Mouse (Mus musculus): ENCODE results near the gene Nos2. TPM values are rescaled to one million over a fixed set of nuclear protein-coding genes. Genes with fewer than 3 reads are reported as not detected.
"Not testable (repeated sequence)": the region's sequence is repeated elsewhere in the genome, so short reads cannot be mapped to it uniquely, and the experiment has no call there.

Gene Nos2
- polyA plus RNA-seq, 1 experiment from 2014 or later, result 1.4 TPM

- Histone ChIP-seq H3K9ac (ENCODE audit: low read length) (no peak overlapping the region), H3K27ac (ENCODE audit: low read depth, low read length) (no peak overlapping the region), H3K9me3 (ENCODE audit: control insufficient read depth, low read length) (no peaks in the 10 kb centered on the region), H3K4me2 (ENCODE audit: low read depth) (no peak overlapping the region), H3K4me1 (ENCODE audit: control insufficient read depth, insufficient read depth, low read length) (no peaks in the 10 kb centered on the region), H3K27me3 (ENCODE audit: control insufficient read depth, insufficient read depth, low read length) (no peaks in the 10 kb centered on the region), H3K36me3 (ENCODE audit: control insufficient read depth, insufficient read depth, low read length) (no peaks in the 10 kb centered on the region), H3K4me3 (ENCODE audit: low read depth, low read length) (no peak overlapping the region)
- no peak for DNase-seq (ENCODE audit: low spot score)
- WGBS, result 90% methylated on average over 9 of the region's 9 CpGs
- no peak for ATAC-seq (ENCODE audit: insufficient read depth, low FRiP score, low TSS enrichment)
These were observed 69.5 kb downstream of the Nos2 start for GRCm38 (mm10) chr11:78990096-78990495.

GRCm38 (mm10) chr11:78990875-78991543 lies 70.4 kb downstream of the Nos2 start:
- not testable (repeated sequence) for H3K27me3 ChIP-seq (ENCODE audit: control insufficient read depth, insufficient read depth, low read length); H3K4me3 ChIP-seq (ENCODE audit: low read depth, low read length); H3K4me2 ChIP-seq (ENCODE audit: low read depth); H3K9ac ChIP-seq (ENCODE audit: low read length); ATAC-seq (ENCODE audit: insufficient read depth, low FRiP score, low TSS enrichment); DNase-seq (ENCODE audit: low spot score); H3K36me3 ChIP-seq (ENCODE audit: control insufficient read depth, insufficient read depth, low read length); H3K9me3 ChIP-seq (ENCODE audit: control insufficient read depth, low read length); H3K4me1 ChIP-seq (ENCODE audit: control insufficient read depth, insufficient read depth, low read length); H3K27ac ChIP-seq (ENCODE audit: low read depth, low read length)
- 83% methylated on average over 5 of the region's 5 CpGs for WGBS

GRCm38 (mm10) chr11:78999118-78999517 lies 78.5 kb downstream of the Nos2 start:
- no peaks in the 10 kb centered on the region for H3K4me1 ChIP-seq (ENCODE audit: control insufficient read depth, insufficient read depth, low read length)
- no peaks in the 10 kb centered on the region for H3K36me3 ChIP-seq (ENCODE audit: control insufficient read depth, insufficient read depth, low read length)
- 54% methylated on average over 6 of the region's 6 CpGs for WGBS
- H3K27ac ChIP-seq (ENCODE audit: low read depth, low read length), result no peak overlapping the region
- no peaks in the 10 kb centered on the region for H3K27me3 ChIP-seq (ENCODE audit: control insufficient read depth, insufficient read depth, low read length)
- no peak overlapping the region for H3K9ac ChIP-seq (ENCODE audit: low read length)
- H3K4me3 ChIP-seq (ENCODE audit: low read depth, low read length), result no peak overlapping the region
- no peak overlapping the region for H3K4me2 ChIP-seq (ENCODE audit: low read depth)
- DNase-seq (ENCODE audit: low spot score) (no peak), ATAC-seq (ENCODE audit: insufficient read depth, low FRiP score, low TSS enrichment) (no peak)
- no peaks in the 10 kb centered on the region for H3K9me3 ChIP-seq (ENCODE audit: control insufficient read depth, low read length)

- Histone ChIP-seq H3K27ac (ENCODE audit: low read depth, low read length) (no peak overlapping the region), H3K4me3 (ENCODE audit: low read depth, low read length) (no peak overlapping the region), H3K4me2 (ENCODE audit: low read depth) (no peak overlapping the region), H3K9ac (ENCODE audit: low read length) (no peak overlapping the region), H3K27me3 (ENCODE audit: control insufficient read depth, insufficient read depth, low read length) (no peaks in the 10 kb centered on the region), H3K36me3 (ENCODE audit: control insufficient read depth, insufficient read depth, low read length) (no peaks in the 10 kb centered on the region), H3K9me3 (ENCODE audit: control insufficient read depth, low read length) (no peaks in the 10 kb centered on the region), H3K4me1 (ENCODE audit: control insufficient read depth, insufficient read depth, low read length) (no peaks in the 10 kb centered on the region)
- DNase-seq (ENCODE audit: low spot score), result no peak
- ATAC-seq (ENCODE audit: insufficient read depth, low FRiP score, low TSS enrichment), result no peak
- 91% methylated on average over 4 of the region's 4 CpGs for WGBS
These were observed 81.3 kb downstream of the Nos2 start for GRCm38 (mm10) chr11:79001871-79002270.

- ATAC-seq (ENCODE audit: insufficient read depth, low FRiP score, low TSS enrichment) (no peak), DNase-seq (ENCODE audit: low spot score) (no peak)
- WGBS, result 61% methylated on average over 5 of the region's 5 CpGs
- H3K9me3 ChIP-seq (ENCODE audit: control insufficient read depth, low read length), result no peaks in the 10 kb centered on the region
- no peaks in the 10 kb centered on the region for H3K27me3 ChIP-seq (ENCODE audit: control insufficient read depth, insufficient read depth, low read length)
- no peak overlapping the region for H3K27ac ChIP-seq (ENCODE audit: low read depth, low read length)
- H3K4me2 ChIP-seq (ENCODE audit: low read depth), result no peak overlapping the region
- no peak overlapping the region for H3K4me3 ChIP-seq (ENCODE audit: low read depth, low read length)
- H3K9ac ChIP-seq (ENCODE audit: low read length), result no peak overlapping the region
- H3K36me3 ChIP-seq (ENCODE audit: control insufficient read depth, insufficient read depth, low read length), result no peaks in the 10 kb centered on the region
- no peaks in the 10 kb centered on the region for H3K4me1 ChIP-seq (ENCODE audit: control insufficient read depth, insufficient read depth, low read length)
These were observed 82.0 kb downstream of the Nos2 start for GRCm38 (mm10) chr11:79002551-79002951.

GRCm38 (mm10) chr11:79003053-79003768 lies 82.6 kb downstream of the Nos2 start:
- H3K9ac ChIP-seq (ENCODE audit: low read length), result no peak overlapping the region
- no peaks in the 10 kb centered on the region for H3K36me3 ChIP-seq (ENCODE audit: control insufficient read depth, insufficient read depth, low read length)
- DNase-seq (ENCODE audit: low spot score) (no peak), ATAC-seq (ENCODE audit: insufficient read depth, low FRiP score, low TSS enrichment) (no peak)
- H3K9me3 ChIP-seq (ENCODE audit: control insufficient read depth, low read length), result no peaks in the 10 kb centered on the region
- 77% methylated on average over 11 of the region's 11 CpGs for WGBS
- H3K27ac ChIP-seq (ENCODE audit: low read depth, low read length), result no peak overlapping the region
- no peak overlapping the region for H3K4me2 ChIP-seq (ENCODE audit: low read depth)
- H3K4me3 ChIP-seq (ENCODE audit: low read depth, low read length), result no peak overlapping the region
- no peaks in the 10 kb centered on the region for H3K4me1 ChIP-seq (ENCODE audit: control insufficient read depth, insufficient read depth, low read length)
- no peaks in the 10 kb centered on the region for H3K27me3 ChIP-seq (ENCODE audit: control insufficient read depth, insufficient read depth, low read length)

- 78% methylated on average over 10 of the region's 10 CpGs for WGBS
- no peaks in the 10 kb centered on the region for H3K36me3 ChIP-seq (ENCODE audit: control insufficient read depth, insufficient read depth, low read length)
These were observed 83.4 kb downstream of the Nos2 start for GRCm38 (mm10) chr11:79003769-79004638.

GRCm38 (mm10) chr11:79005578-79006394 lies 85.2 kb downstream of the Nos2 start:
- WGBS, result 90% methylated on average over 14 of the region's 14 CpGs
- Histone ChIP-seq H3K9me3 (ENCODE audit: control insufficient read depth, low read length) (no peaks in the 10 kb centered on the region), H3K4me2 (ENCODE audit: low read depth) (no peak overlapping the region), H3K4me1 (ENCODE audit: control insufficient read depth, insufficient read depth, low read length) (no peaks in the 10 kb centered on the region), H3K27me3 (ENCODE audit: control insufficient read depth, insufficient read depth, low read length) (no peaks in the 10 kb centered on the region), H3K4me3 (ENCODE audit: low read depth, low read length) (no peak overlapping the region), H3K27ac (ENCODE audit: low read depth, low read length) (no peak overlapping the region), H3K9ac (ENCODE audit: low read length) (no peak overlapping the region), H3K36me3 (ENCODE audit: control insufficient read depth, insufficient read depth, low read length) (no peaks in the 10 kb centered on the region)
- DNase-seq (ENCODE audit: low spot score), result no peak
- no peak for ATAC-seq (ENCODE audit: insufficient read depth, low FRiP score, low TSS enrichment)

More at GRCm38 (mm10) chr11:79003769-79004638, 83.4 kb downstream of the Nos2 start:
- DNase-seq (ENCODE audit: low spot score), result no peak
- no peak for ATAC-seq (ENCODE audit: insufficient read depth, low FRiP score, low TSS enrichment)
- no peak overlapping the region for H3K4me3 ChIP-seq (ENCODE audit: low read depth, low read length)
- no peaks in the 10 kb centered on the region for H3K4me1 ChIP-seq (ENCODE audit: control insufficient read depth, insufficient read depth, low read length)
- no peaks in the 10 kb centered on the region for H3K27me3 ChIP-seq (ENCODE audit: control insufficient read depth, insufficient read depth, low read length)
- H3K27ac ChIP-seq (ENCODE audit: low read depth, low read length), result no peak overlapping the region
- no peak overlapping the region for H3K4me2 ChIP-seq (ENCODE audit: low read depth)
- H3K9ac ChIP-seq (ENCODE audit: low read length), result no peak overlapping the region
- no peaks in the 10 kb centered on the region for H3K9me3 ChIP-seq (ENCODE audit: control insufficient read depth, low read length)
